Mouse (Mus musculus) testis, adult 2 months (tissue): ENCODE measurements around the gene Fev.

Experiments used
- CTCF ChIP-seq: fragments of 200-500 bp; IDR thresholded peaks from 2 replicates; pipeline ENCODE4 v1.5.1; 2012; ENCODE audit warnings: low read depth, mild to moderate bottlenecking, inconsistent platforms, low read length, moderate library complexity; ENCODE audit not compliant: control insufficient read depth, insufficient read depth, insufficient replicate concordance
- POLR2A ChIP-seq: fragments of 200-500 bp; IDR thresholded peaks from 2 replicates; pipeline ENCODE4 v1.6.1; 2012; ENCODE audit warnings: low read depth, mild to moderate bottlenecking, inconsistent platforms, low read length, moderate library complexity; ENCODE audit not compliant: control insufficient read depth

DNA sequence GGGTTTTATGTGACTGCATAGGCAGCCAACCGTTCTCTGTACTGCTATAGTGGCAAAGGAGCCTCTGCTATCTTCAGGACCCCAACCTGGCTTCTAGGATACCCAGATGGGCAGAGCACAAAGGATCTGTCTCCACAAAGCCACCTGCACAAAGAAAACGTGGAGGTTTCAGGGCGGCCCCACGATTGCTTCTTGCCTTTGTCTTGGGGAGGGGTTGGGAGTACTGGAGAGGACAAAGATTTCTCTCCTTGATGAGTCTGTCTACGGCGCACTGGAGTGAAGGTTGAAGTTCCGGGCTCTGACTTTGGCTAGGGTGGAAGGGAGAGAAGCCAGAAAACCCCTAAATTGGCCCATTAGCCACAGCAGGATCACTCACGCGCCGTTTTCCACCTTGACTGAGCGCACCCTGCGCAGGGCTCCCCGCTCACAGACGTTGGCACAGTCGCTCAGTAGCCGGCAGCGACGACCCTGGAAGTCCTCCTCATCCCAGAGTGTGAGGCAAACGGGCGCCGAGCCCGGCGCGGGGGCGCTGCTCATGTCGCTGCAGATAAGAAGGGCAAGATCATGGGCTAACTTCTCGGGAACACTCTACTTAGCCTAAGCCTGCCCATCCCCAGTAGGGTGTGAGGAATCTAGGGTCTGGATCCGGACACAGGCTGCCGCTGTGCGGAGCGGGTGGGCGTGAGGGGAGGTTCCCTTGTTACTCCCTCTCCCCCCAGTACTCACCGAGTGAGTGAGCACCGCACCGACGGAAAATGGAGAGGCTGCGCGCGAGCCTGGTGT, 7.3 kb upstream of the Fev start:
- TF ChIP-seq CTCF = no peak
- no peak for TF ChIP-seq POLR2A
